9 mouse cellular contexts compared by ENCODE assay signal in the genomic region with DNA sequence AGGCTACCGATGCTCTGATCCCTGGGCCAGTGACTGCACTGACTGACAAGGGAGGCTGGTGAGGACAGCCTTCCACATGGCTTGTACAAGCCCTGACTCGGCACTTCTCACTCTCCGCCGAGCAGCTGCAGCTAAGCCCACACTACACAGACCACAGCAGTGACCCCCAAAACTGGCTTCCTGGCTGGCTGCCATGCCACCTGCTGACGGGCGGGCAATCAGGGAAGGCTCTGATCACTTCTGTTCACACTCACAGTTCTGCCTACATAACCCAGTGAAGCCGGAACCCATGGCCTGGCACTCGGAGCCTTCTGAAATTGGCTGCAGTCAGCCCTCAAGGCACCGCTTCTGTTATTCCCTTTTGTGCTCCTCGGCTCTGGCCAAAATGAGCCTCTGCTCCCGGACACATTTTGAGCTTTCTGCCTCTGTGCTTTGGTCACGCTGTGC.
DNase-seq lines count a peak whose midpoint lies in the region; ATAC-seq and TF ChIP-seq lines count a peak whose summit lies in the region.
"Had no signal": no experiment of that assay in that cellular context is flagged by ENCODE, and none has a peak within 500 bp of the region (broad histone marks: within the 10 kb centered on the region; RNA-seq: fewer than 3 reads in every experiment).

No protein-coding gene starts in this region.

- peak; percentile 3 for DNase-seq in spleen, adult 12 weeks (ENCODE audit: low spot score)
- no peak for DNase-seq in spleen, postnatal 14 days (ENCODE audit: low spot score in 2 of 2)
- DNase-seq in forebrain, postnatal 0 days = peak; percentile 61
- peak; percentile 37 to 58 for DNase-seq in left cerebral cortex, adult 2 months (ENCODE audit: extremely low spot score in 1 of 2, low spot score in 2 of 2)
- peak; percentile 31 to 35 for DNase-seq in right cerebral cortex, postnatal 36 days (ENCODE audit: low spot score in 2 of 2)
- DNase-seq in urinary bladder, postnatal 10 days (ENCODE audit: low spot score) = no peak
- no peak for DNase-seq in lung, postnatal 0 days (ENCODE audit: low spot score)

- H3K4me2 ChIP-seq in forebrain, postnatal 0 days (ENCODE audit: low read depth) = no peak overlapping the region
- H3K4me2 ChIP-seq in lung, postnatal 0 days (replicated peaks; ENCODE audit: low read depth, low read length) = no peak overlapping the region

- peaks cover 6% of the 10 kb centered on the region; the same call in 1 of the 2 replicates for H3K36me3 ChIP-seq in forebrain, postnatal 0 days (ENCODE audit: insufficient read depth)
- H3K36me3 ChIP-seq in lung, postnatal 0 days (ENCODE audit: insufficient read depth, low read length) = no peaks in the 10 kb centered on the region

- peak; percentile 94 for ATAC-seq in forebrain, postnatal 0 days
- ATAC-seq in monocyte, adult 5-6 weeks (replicated peaks; ENCODE audit: insufficient number of reproducible peaks, low FRiP score, low TSS enrichment, poor library complexity, severe bottlenecking) = no peak
- ATAC-seq in lung, postnatal 0 days = no peak

- no peak for TF ChIP-seq EP300 in lung, postnatal 0 days (IDR thresholded peaks at IDR 0.05)

- H3K4me1 ChIP-seq in forebrain, postnatal 0 days (ENCODE audit: insufficient read depth) = peaks cover 4% of the 10 kb centered on the region; the same call in 1 of the 2 replicates
- H3K4me1 ChIP-seq in lung, postnatal 0 days (ENCODE audit: insufficient read depth, low read depth, low read length) = no peaks in the 10 kb centered on the region; the same call in 1 of the 2 replicates

- peak overlapping the region; percentile 50; the same call in 1 of the 2 replicates for H3K27ac ChIP-seq in forebrain, postnatal 0 days (ENCODE audit: low read depth, low read length)
- peak overlapping the region; percentile 50 for H3K27ac ChIP-seq in left cerebral cortex, adult 2 months
- H3K27ac ChIP-seq in lung, postnatal 0 days (ENCODE audit: low read length) = no peak overlapping the region
- H3K27ac ChIP-seq: macrophage had no signal

- intact Hi-C loops in left cerebral cortex, adult 2 months (cut with DNase I) = no loop called here

- no peak overlapping the region for H3K4me3 ChIP-seq in forebrain, postnatal 0 days (ENCODE audit: low read depth, low read length)
- H3K4me3 ChIP-seq in left cerebral cortex, adult 2 months = no peak overlapping the region
- H3K4me3 ChIP-seq in lung, postnatal 0 days (ENCODE audit: low read depth, low read length) = no peak overlapping the region

- 43% methylated on average over 12 of the region's 12 CpGs for WGBS in forebrain, postnatal 0 days
- 72% methylated on average over 12 of the region's 12 CpGs for WGBS in lung, postnatal 0 days

- no peak overlapping the region for H3K9ac ChIP-seq in forebrain, postnatal 0 days
- no peak overlapping the region for H3K9ac ChIP-seq in lung, postnatal 0 days (replicated peaks; ENCODE audit: low read depth)

- TF ChIP-seq CTCF in forebrain, postnatal 0 days (IDR thresholded peaks at IDR 0.05; ENCODE audit: low read depth) = no peak
- TF ChIP-seq CTCF in left cerebral cortex, adult 2 months (IDR thresholded peaks at IDR 0.05) = no peak
- TF ChIP-seq CTCF in lung, postnatal 0 days (IDR thresholded peaks at IDR 0.05) = no peak

- H3K27me3 ChIP-seq in forebrain, postnatal 0 days (ENCODE audit: insufficient read depth, low read length) = no peaks in the 10 kb centered on the region
- no peaks in the 10 kb centered on the region for H3K27me3 ChIP-seq in lung, postnatal 0 days (replicated peaks; ENCODE audit: insufficient read depth, low read length)

- no peaks in the 10 kb centered on the region for H3K9me3 ChIP-seq in forebrain, postnatal 0 days (ENCODE audit: low read length)
- no peaks in the 10 kb centered on the region for H3K9me3 ChIP-seq in lung, postnatal 0 days (ENCODE audit: low read length)

Comparison
In these comparisons a context has a peak if more than half of its experiments do, and no peak if none do; other contexts are left out.
1. DNase-seq: peak in spleen, adult 12 weeks (single experiment), forebrain, postnatal 0 days (single experiment), left cerebral cortex, adult 2 months (2 of 2) and right cerebral cortex, postnatal 36 days (2 of 2); none in spleen, postnatal 14 days (0 of 2), urinary bladder, postnatal 10 days (single experiment) and lung, postnatal 0 days (single experiment).